9 mouse cellular contexts compared by ENCODE assay signal in the genomic region with DNA sequence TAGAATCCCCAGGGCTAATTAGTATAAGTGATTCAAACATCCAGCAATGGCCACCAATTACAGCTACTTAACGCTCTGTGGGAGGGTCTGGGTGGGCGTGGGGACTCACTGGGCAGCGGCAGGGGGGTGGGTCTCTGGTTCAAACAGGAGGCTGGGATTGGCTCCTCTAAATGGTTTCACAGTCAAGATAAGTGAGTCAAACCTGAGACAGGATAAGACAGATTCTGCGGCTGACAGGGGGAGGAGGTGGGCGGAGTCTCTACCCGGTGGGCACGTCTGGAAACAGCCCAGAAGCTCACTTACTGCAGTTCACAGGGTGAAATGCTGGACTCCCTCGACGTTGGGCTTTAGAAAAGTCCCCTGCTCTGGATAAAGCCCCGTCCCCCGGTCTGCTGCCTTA.
DNase-seq lines count a peak whose midpoint lies in the region; ATAC-seq lines count a peak whose summit lies in the region.
"Had no signal": no experiment of that assay in that cellular context is flagged by ENCODE, and none has a peak within 500 bp of the region (broad histone marks: within the 10 kb centered on the region; RNA-seq: fewer than 3 reads in every experiment).

No protein-coding gene starts in this region.

- H3K27ac ChIP-seq in heart, embryonic 14.5 days (replicated peaks in 1 of 2; ENCODE audit: control insufficient read depth in 1 of 2, insufficient read depth in 1 of 2, low read depth in 2 of 2, low read length in 2 of 2) = no peak overlapping the region
- H3K27ac ChIP-seq: hindbrain, embryonic 12.5 days had no signal

- intact Hi-C loops in heart, postnatal 14 days (cut with DNase I) = loop anchor here (5.0 kb wide), 1 partner anchor 210 kb away; no protein-coding TSS in a partner anchor

- 0 out of 2 replicates have a peak, but pooled peaks cover 4% of the 10 kb centered on the region for H3K9me3 ChIP-seq in heart, embryonic 14.5 days (ENCODE audit: control insufficient read depth, low read length)
- H3K9me3 ChIP-seq: hindbrain, embryonic 12.5 days had no signal

- H3K27me3 ChIP-seq in heart, embryonic 14.5 days (ENCODE audit: control insufficient read depth, insufficient read depth, low read length) = no peaks in the 10 kb centered on the region

- no peak for ATAC-seq in heart, embryonic 14.5 days (ENCODE audit: insufficient number of reproducible peaks, insufficient read depth, low FRiP score, low read depth)
- ATAC-seq in granulocyte monocyte progenitor cell, adult 5-6 weeks (replicated peaks; ENCODE audit: poor library complexity, severe bottlenecking) = no peak

- DNase-seq in heart, postnatal 14 days = no peak
- DNase-seq in thymus, postnatal 25 days = peak; percentile 14
- no peak for DNase-seq in thymus, adult 18-20 months
- DNase-seq in induced T-regulatory cell, adult 2 months (ENCODE audit: low read depth) = peak; percentile 64
- peak; percentile 53 for DNase-seq in thymus, postnatal 4 days
- DNase-seq in right cerebral cortex, postnatal 36 days (ENCODE audit: low spot score in 2 of 2) = no peak

- H3K36me3 ChIP-seq in heart, embryonic 14.5 days (ENCODE audit: control insufficient read depth, insufficient read depth, low read length) = no peaks in the 10 kb centered on the region
- H3K36me3 ChIP-seq: hindbrain, embryonic 12.5 days had no signal

- H3K9ac ChIP-seq in heart, embryonic 14.5 days (ENCODE audit: low read length) = no peak overlapping the region
- H3K9ac ChIP-seq: hindbrain, embryonic 12.5 days had no signal

- no peak overlapping the region for H3K4me3 ChIP-seq in heart, embryonic 14.5 days (ENCODE audit: control insufficient read depth in 1 of 2, insufficient read depth in 1 of 2, low read depth in 1 of 2, low read length in 2 of 2)
- H3K4me3 ChIP-seq: hindbrain, embryonic 12.5 days had no signal

- H3K4me1 ChIP-seq in heart, embryonic 14.5 days (ENCODE audit: control insufficient read depth in 2 of 2, insufficient read depth in 2 of 2, low read length in 2 of 2) = peaks cover 16 to 19% of the 10 kb centered on the region in 2 experiments

- 9% methylated on average over 11 of the region's 11 CpGs for WGBS in heart, embryonic 14.5 days

- peak overlapping the region; percentile 11; the same call in 1 of the 2 replicates for H3K4me2 ChIP-seq in heart, embryonic 14.5 days (ENCODE audit: low read length)
- H3K4me2 ChIP-seq: hindbrain, embryonic 12.5 days had no signal

Comparison
In these comparisons a context has a peak if more than half of its experiments do, and no peak if none do; other contexts are left out.
1. DNase-seq: peak in thymus, postnatal 25 days (single experiment), induced T-regulatory cell, adult 2 months (single experiment) and thymus, postnatal 4 days (single experiment); none in heart, postnatal 14 days (0 of 2), thymus, adult 18-20 months (0 of 2) and right cerebral cortex, postnatal 36 days (0 of 2).